Mouse (Mus musculus) B cell, adult 67 days (primary cell): ENCODE data around the gene Vmn1r166. TPM values are rescaled to one million over a fixed set of nuclear protein-coding genes. Genes with fewer than 3 reads are reported as not detected.

Source experiments
- total RNA-seq, 2 experiments: library from RNA; stranded (reverse); gene quantifications; 4 replicates each; pipeline ENCODE4 v1.2.4; 2023

Gene Vmn1r166
- not detected for total RNA-seq

GRCm38 (mm10) chr7:23251582-23251981 lies at the start of gene Vmn1r166:
Gene Vmn1r166 (minus strand): TSS chr7:23251682.

GRCm38 (mm10) chr7:23300892-23301291 lies 49.4 kb upstream of the Vmn1r166 start, which contains the start of gene Nlrp4e:
Gene Nlrp4e (plus strand): TSS chr7:23301192.

GRCm38 (mm10) chr7:23278800-23279199 lies 27.3 kb upstream of the Vmn1r166 start, which contains the start of gene Gm6902:
Gene Gm6902 (minus strand): TSS chr7:23278900.

GRCm38 (mm10) chr7:23217032-23217431 lies 34.5 kb downstream of the Vmn1r166 start, which contains the start of gene Vmn1r165:
Gene Vmn1r165 (plus strand): TSS chr7:23217332.

Other genes starting within 250 kb of the Vmn1r166 start
- not detected for gene Gm4216, start 231.8 kb downstream of the Vmn1r166 start, total RNA-seq
- not detected for gene Vmn1r163, start 196.1 kb downstream of the Vmn1r166 start, total RNA-seq
- not detected for gene Gm8720, start 184.2 kb downstream of the Vmn1r166 start, total RNA-seq
- gene Gm10662, start 107.2 kb downstream of the Vmn1r166 start, total RNA-seq: not detected
- gene Vmn1r165, start 34.4 kb downstream of the Vmn1r166 start, total RNA-seq: not detected
- not detected for gene Gm6902, start 27.2 kb upstream of the Vmn1r166 start, total RNA-seq
- gene Nlrp4e, start 49.5 kb upstream of the Vmn1r166 start, total RNA-seq: not detected
- gene Nlrp5, start 134.2 kb upstream of the Vmn1r166 start, total RNA-seq: not detected